ENCODE assay signal across 9 mouse cellular contexts in genomic region chrX:59606535-59606934, GRCm38 (mm10). TPM values are rescaled to one million over a fixed set of nuclear protein-coding genes. Genes with fewer than 3 reads are reported as not detected.
DNase-seq lines count a peak whose midpoint lies in the region; ATAC-seq and TF ChIP-seq lines count a peak whose summit lies in the region.
"Had no signal": no experiment of that assay in that cellular context is flagged by ENCODE, and none has a peak within 500 bp of the region (broad histone marks: within the 10 kb centered on the region; RNA-seq: fewer than 3 reads in every experiment).

No protein-coding gene starts in this region.

- no peaks in the 10 kb centered on the region for H3K79me2 ChIP-seq in heart, adult 2 months (replicated peaks; ENCODE audit: control insufficient read depth, insufficient read depth, low read length)

- DNase-seq in heart, adult 2 months = no peak
- DNase-seq in heart, adult 9 months (ENCODE audit: low spot score in 2 of 2) = no peak
- DNase-seq in thymus, adult 2 months = peak; percentile 7
- no peak for DNase-seq in thymus, postnatal 0 days (ENCODE audit: low spot score)
- DNase-seq in frontal cortex, postnatal 36 days (ENCODE audit: low spot score in 2 of 2) = no peak
- no peak for DNase-seq in embryonic facial prominence, embryonic 10.5 days (ENCODE audit: low spot score)
- DNase-seq: heart, adult 18-20 months; liver, embryonic 13.5 days had no signal

- TF ChIP-seq EP300 in heart, adult 2 months (IDR thresholded peaks at IDR 0.05; ENCODE audit: insufficient read depth, low read depth, low read length) = no peak

- no peak for TF ChIP-seq POLR2A in heart, adult 2 months (IDR thresholded peaks at IDR 0.05; ENCODE audit: insufficient read depth, low read depth, low read length)
- TF ChIP-seq POLR2A in thymus, adult 2 months (IDR thresholded peaks at IDR 0.05; ENCODE audit: control insufficient read depth, extremely low read depth, insufficient read depth, low read length, poor library complexity) = no peak

- peak; percentile 66 for ATAC-seq in granulocyte monocyte progenitor cell, adult 5-6 weeks (replicated peaks; ENCODE audit: poor library complexity, severe bottlenecking)

- no peaks in the 10 kb centered on the region for H3K9me3 ChIP-seq in embryonic facial prominence, embryonic 10.5 days
- H3K9me3 ChIP-seq: liver, embryonic 13.5 days had no signal

- no peak overlapping the region for H3K9ac ChIP-seq in heart, adult 2 months (ENCODE audit: low read depth, low read length)
- H3K9ac ChIP-seq: liver, embryonic 13.5 days had no signal

- H3K27ac ChIP-seq in heart, adult 2 months = no peak overlapping the region
- no peak overlapping the region for H3K27ac ChIP-seq in thymus, adult 2 months (ENCODE audit: control insufficient read depth, insufficient read depth, low read length)
- no peak overlapping the region for H3K27ac ChIP-seq in embryonic facial prominence, embryonic 10.5 days (replicated peaks)
- H3K27ac ChIP-seq: liver, embryonic 13.5 days had no signal

- intact Hi-C loops in heart, adult 2 months (cut with DNase I) = loop anchor here (10.0 kb wide), 1 partner anchor 412 kb away; no protein-coding TSS in a partner anchor

- 42% methylated on average over 1 of the region's 1 CpGs for WGBS in heart, adult 2 months
- WGBS in thymus, adult 2 months = 77% methylated on average over 1 of the region's 1 CpGs
- WGBS in embryonic facial prominence, embryonic 10.5 days = 69% methylated on average over 1 of the region's 1 CpGs

- peak; percentile 63 for TF ChIP-seq CTCF in heart, adult 2 months (IDR thresholded peaks at IDR 0.05)
- TF ChIP-seq CTCF in thymus, adult 2 months (IDR thresholded peaks at IDR 0.05; ENCODE audit: borderline replicate concordance, control insufficient read depth, extremely low read depth, insufficient read depth, low read length, poor library complexity) = no peak

- H3K36me3 ChIP-seq in heart, adult 2 months (ENCODE audit: control insufficient read depth, insufficient read depth, low read length) = no peaks in the 10 kb centered on the region
- no peaks in the 10 kb centered on the region for H3K36me3 ChIP-seq in thymus, adult 2 months (ENCODE audit: control insufficient read depth, insufficient read depth, low read length)
- H3K36me3 ChIP-seq in embryonic facial prominence, embryonic 10.5 days (replicated peaks) = no peaks in the 10 kb centered on the region
- H3K36me3 ChIP-seq: liver, embryonic 13.5 days had no signal

- no peaks in the 10 kb centered on the region for H3K4me1 ChIP-seq in heart, adult 2 months (ENCODE audit: control insufficient read depth, insufficient read depth, low read length)
- no peaks in the 10 kb centered on the region for H3K4me1 ChIP-seq in thymus, adult 2 months (replicated peaks; ENCODE audit: control insufficient read depth, insufficient read depth, low read length)
- no peaks in the 10 kb centered on the region for H3K4me1 ChIP-seq in embryonic facial prominence, embryonic 10.5 days
- H3K4me1 ChIP-seq: liver, embryonic 13.5 days had no signal

- H3K4me3 ChIP-seq in heart, adult 2 months = no peak overlapping the region
- H3K4me3 ChIP-seq in thymus, adult 2 months (ENCODE audit: control insufficient read depth, insufficient read depth, low read length) = no peak overlapping the region
- no peak overlapping the region for H3K4me3 ChIP-seq in embryonic facial prominence, embryonic 10.5 days
- H3K4me3 ChIP-seq: liver, embryonic 13.5 days had no signal

- no peaks in the 10 kb centered on the region for H3K27me3 ChIP-seq in heart, adult 2 months (ENCODE audit: control insufficient read depth, insufficient read depth, low read length)
- no peaks in the 10 kb centered on the region for H3K27me3 ChIP-seq in thymus, adult 2 months (ENCODE audit: control insufficient read depth, insufficient read depth, low read length)
- H3K27me3 ChIP-seq in embryonic facial prominence, embryonic 10.5 days (replicated peaks; ENCODE audit: low read depth, poor library complexity, severe bottlenecking) = no peaks in the 10 kb centered on the region
- H3K27me3 ChIP-seq: liver, embryonic 13.5 days had no signal

RNA-seq across cellular contexts. Expression of gene Fgf13, which starts 38.7 kb away (rescaled TPM):
- total RNA-seq in heart, adult 2 months (2021) = 100 to 1,000 TPM; 102 to 129 TPM
- 35.6 and 68.1 TPM in 2 replicates for polyA plus RNA-seq in heart, adult 2 months (2012; rRNA removed)
- 8.3 and 10.7 TPM in 2 replicates for polyA plus RNA-seq in thymus, adult 2 months (2012; rRNA removed)
- 2.0 and 2.2 TPM in 2 replicates for polyA plus RNA-seq in thymus, postnatal 0 days (2015; fragmentation: Nextera tagmentation; extraction: Ambion mirVana)
- total RNA-seq in granulocyte monocyte progenitor cell, adult 5-6 weeks (2014; fragmentation: Nextera tagmentation) = not detected in 2 replicates
- 1.2 TPM in 1 of 2 replicates, not detected in the other for total RNA-seq in granulocyte monocyte progenitor cell, adult 5-6 weeks (2017)
- 17.1 and 19.0 TPM in 2 replicates for polyA plus RNA-seq in embryonic facial prominence, embryonic 10.5 days (2016; fragmentation: Nextera tagmentation; extraction: Ambion mirVana)
